Mouse (Mus musculus): ENCODE measurements around the gene Olfr46.
"Not testable (repeated sequence)": the region's sequence is repeated elsewhere in the genome, so short reads cannot be mapped to it uniquely, and the experiment has no call there.

DNA sequence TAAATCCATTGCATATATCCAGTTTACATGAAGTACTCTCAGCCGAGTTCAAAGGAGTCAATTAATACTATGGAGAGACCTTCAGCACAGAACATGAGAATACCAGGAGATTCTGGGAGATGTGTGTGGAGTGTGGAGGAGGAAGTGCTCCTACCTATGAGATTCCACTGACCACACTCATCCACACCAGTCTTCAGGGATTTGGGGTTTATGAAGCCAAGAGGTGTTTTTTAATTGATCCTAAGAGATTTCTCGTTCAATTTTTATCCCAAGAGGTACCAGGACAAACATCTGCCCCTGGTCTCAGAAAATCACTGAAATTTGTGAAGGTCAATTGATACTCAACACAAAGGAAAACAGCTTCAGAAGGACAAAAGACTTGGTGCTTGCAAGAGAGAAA, at the start of gene Olfr46:
- TF ChIP-seq TAL1 (conservative IDR thresholded peaks at IDR 0.05; ENCODE audit: low read depth, low read length); CTCF (IDR thresholded peaks at IDR 0.05; ENCODE audit: low read depth, low read length); GATA1 (IDR thresholded peaks at IDR 0.05; ENCODE audit: borderline replicate concordance, low read length); POLR2AphosphoS5 (IDR thresholded peaks at IDR 0.05; ENCODE audit: insufficient replicate concordance, low read depth, low read length); GATA2 (IDR thresholded peaks at IDR 0.05; ENCODE audit: borderline replicate concordance, low read depth, low read length): not testable (repeated sequence)

All from G1E (cell line).